Mouse (Mus musculus): Measurements from ENCODE around the gene Dusp12. TPM values are rescaled to one million over a fixed set of nuclear protein-coding genes. Genes with fewer than 3 reads are reported as not detected.
A peak's percentile ranks its signal among the peaks of the same experiment; 100 is the strongest.

The Dusp12 gene
- polyA plus RNA-seq, 1 experiment from 2014 or later = 44.0 TPM

GRCm38 (mm10) chr1:170844380-170844779 is 41.0 kb downstream of the Dusp12 start:
- H3K9me3 ChIP-seq (ENCODE audit: control insufficient read depth, low read length) = no peaks in the 10 kb centered on the region
- no peak overlapping the region for H3K9ac ChIP-seq (replicated peaks; ENCODE audit: low read length)
- H3K4me3 ChIP-seq (replicated peaks; ENCODE audit: low read depth, low read length) = no peak overlapping the region
- 50% methylated on average over 8 of the region's 8 CpGs for WGBS
- H3K27me3 ChIP-seq (ENCODE audit: control insufficient read depth, insufficient read depth, low read length) = no peaks in the 10 kb centered on the region
- H3K36me3 ChIP-seq (ENCODE audit: control insufficient read depth, insufficient read depth, low read length) = peaks cover 9% of the 10 kb centered on the region; the same call in 1 of the 2 replicates
- no peak for ATAC-seq (ENCODE audit: low FRiP score, low TSS enrichment)
- H3K27ac ChIP-seq (replicated peaks; ENCODE audit: low read depth, low read length) = no peak overlapping the region
- no peak overlapping the region for H3K4me2 ChIP-seq (ENCODE audit: low read length)
- H3K4me1 ChIP-seq (ENCODE audit: control insufficient read depth, insufficient read depth, low read length) = no peaks in the 10 kb centered on the region
- peak; percentile 64 for DNase-seq

DNA sequence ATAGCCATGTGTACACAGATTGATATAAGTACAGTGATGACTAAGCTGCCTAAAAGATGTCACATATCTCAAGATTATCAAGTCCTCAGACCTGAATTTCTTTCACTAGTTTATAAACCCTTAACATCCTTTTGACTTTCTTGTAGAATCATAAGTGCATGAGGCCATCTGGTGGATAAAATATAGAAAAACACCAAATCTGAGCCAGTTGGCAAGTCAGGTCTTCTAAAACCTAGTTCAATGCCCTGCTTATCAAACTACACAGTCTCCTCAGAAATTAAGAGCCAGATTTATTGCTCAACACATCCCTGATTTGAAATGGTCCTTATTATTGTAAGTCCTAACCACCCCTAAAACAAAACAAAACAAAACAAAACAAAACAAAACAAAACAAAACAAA is 45.7 kb downstream of the Dusp12 start:
- ATAC-seq (ENCODE audit: low FRiP score, low TSS enrichment) (no peak), DNase-seq (peak; percentile 81)
- Histone ChIP-seq H3K27ac (replicated peaks; ENCODE audit: low read depth, low read length) (no peak overlapping the region), H3K27me3 (ENCODE audit: control insufficient read depth, insufficient read depth, low read length) (no peaks in the 10 kb centered on the region), H3K9ac (replicated peaks; ENCODE audit: low read length) (no peak overlapping the region), H3K4me2 (ENCODE audit: low read length) (no peak overlapping the region), H3K9me3 (ENCODE audit: control insufficient read depth, low read length) (no peaks in the 10 kb centered on the region), H3K4me3 (replicated peaks; ENCODE audit: low read depth, low read length) (no peak overlapping the region), H3K4me1 (ENCODE audit: control insufficient read depth, insufficient read depth, low read length) (no peaks in the 10 kb centered on the region), H3K36me3 (ENCODE audit: control insufficient read depth, insufficient read depth, low read length) (peaks cover 9% of the 10 kb centered on the region; the same call in 1 of the 2 replicates)

DNA sequence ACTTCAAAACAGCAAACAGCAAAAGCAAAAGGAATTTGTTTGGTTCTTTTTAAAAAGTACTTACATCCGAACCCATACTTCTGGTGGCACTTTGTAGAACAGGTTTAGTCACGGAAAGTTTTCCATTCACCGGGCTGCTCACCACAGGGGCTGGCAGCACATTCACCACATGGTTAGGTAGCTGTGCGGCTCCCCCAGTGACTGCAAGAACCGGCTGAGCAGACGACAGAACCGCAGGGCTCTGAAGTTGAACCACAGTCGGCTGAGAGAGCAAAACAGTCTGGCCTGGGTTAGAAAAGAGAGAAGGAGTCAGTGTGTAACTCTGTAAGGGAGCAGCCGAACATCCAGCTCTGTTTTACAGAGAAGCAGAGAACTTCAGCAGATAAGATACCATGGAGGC is 50.6 kb downstream of the Dusp12 start:
- Histone ChIP-seq H3K9me3 (ENCODE audit: control insufficient read depth, low read length) (no peaks in the 10 kb centered on the region), H3K9ac (replicated peaks; ENCODE audit: low read length) (no peak overlapping the region), H3K4me3 (replicated peaks; ENCODE audit: low read depth, low read length) (no peak overlapping the region), H3K4me2 (ENCODE audit: low read length) (no peak overlapping the region), H3K36me3 (ENCODE audit: control insufficient read depth, insufficient read depth, low read length) (peaks cover 8% of the 10 kb centered on the region), H3K4me1 (ENCODE audit: control insufficient read depth, insufficient read depth, low read length) (no peaks in the 10 kb centered on the region), H3K27me3 (ENCODE audit: control insufficient read depth, insufficient read depth, low read length) (no peaks in the 10 kb centered on the region), H3K27ac (replicated peaks; ENCODE audit: low read depth, low read length) (no peak overlapping the region)
- DNase-seq = no peak
- WGBS = 76% methylated on average over 9 of the region's 9 CpGs
- ATAC-seq (ENCODE audit: low FRiP score, low TSS enrichment) = no peak

GRCm38 (mm10) chr1:170829781-170830180 is 55.6 kb downstream of the Dusp12 start:
- no peak overlapping the region for H3K27ac ChIP-seq (replicated peaks; ENCODE audit: low read depth, low read length)
- no peak for ATAC-seq (ENCODE audit: low FRiP score, low TSS enrichment)
- H3K4me2 ChIP-seq (ENCODE audit: low read length) = no peak overlapping the region
- H3K4me1 ChIP-seq (ENCODE audit: control insufficient read depth, insufficient read depth, low read length) = no peaks in the 10 kb centered on the region
- no peak overlapping the region for H3K4me3 ChIP-seq (replicated peaks; ENCODE audit: low read depth, low read length)
- WGBS = 97% methylated on average over 1 of the region's 1 CpGs
- peaks cover 7% of the 10 kb centered on the region for H3K36me3 ChIP-seq (ENCODE audit: control insufficient read depth, insufficient read depth, low read length)
- no peaks in the 10 kb centered on the region for H3K9me3 ChIP-seq (ENCODE audit: control insufficient read depth, low read length)
- DNase-seq = no peak
- H3K9ac ChIP-seq (replicated peaks; ENCODE audit: low read length) = no peak overlapping the region
- H3K27me3 ChIP-seq (ENCODE audit: control insufficient read depth, insufficient read depth, low read length) = no peaks in the 10 kb centered on the region

DNA sequence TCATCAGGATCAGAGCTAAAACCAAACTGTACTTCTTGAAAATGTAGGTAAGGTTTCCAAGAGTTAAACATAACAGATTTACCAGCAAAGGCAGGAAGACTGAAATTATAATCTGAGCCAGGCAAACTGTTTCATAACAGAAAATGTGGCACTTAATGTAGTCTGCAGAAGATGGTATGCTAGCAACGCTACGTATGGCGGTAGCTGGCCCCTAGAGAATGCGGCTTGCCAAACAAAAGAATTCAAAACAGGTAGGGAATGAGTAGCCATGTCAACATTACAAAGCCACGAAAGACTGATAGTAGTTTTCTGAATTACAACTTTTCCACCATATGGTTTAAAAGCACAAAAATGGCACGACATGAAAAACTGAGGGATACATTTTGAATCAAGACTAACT is 56.0 kb downstream of the Dusp12 start:
- H3K36me3 ChIP-seq (ENCODE audit: control insufficient read depth, insufficient read depth, low read length) = peaks cover 4% of the 10 kb centered on the region; the same call in 1 of the 2 replicates
- H3K27ac ChIP-seq (replicated peaks; ENCODE audit: low read depth, low read length) = no peak overlapping the region
- H3K4me2 ChIP-seq (ENCODE audit: low read length) = no peak overlapping the region
- H3K9ac ChIP-seq (replicated peaks; ENCODE audit: low read length) = no peak overlapping the region
- WGBS = 90% methylated on average over 6 of the region's 6 CpGs
- H3K4me1 ChIP-seq (ENCODE audit: control insufficient read depth, insufficient read depth, low read length) = no peaks in the 10 kb centered on the region
- no peak for ATAC-seq (ENCODE audit: low FRiP score, low TSS enrichment)
- no peak overlapping the region for H3K4me3 ChIP-seq (replicated peaks; ENCODE audit: low read depth, low read length)
- no peaks in the 10 kb centered on the region for H3K27me3 ChIP-seq (ENCODE audit: control insufficient read depth, insufficient read depth, low read length)
- no peak for DNase-seq
- no peaks in the 10 kb centered on the region for H3K9me3 ChIP-seq (ENCODE audit: control insufficient read depth, low read length)

Other genes starting within 250 kb of the Dusp12 start
- gene Olfml2b, start 241.0 kb downstream of the Dusp12 start, polyA plus RNA-seq (2014; fragmentation: Nextera tagmentation; extraction: Ambion mirVana) = 3.0 and 3.7 TPM in 2 replicates
- gene Atf6, start 17.8 kb downstream of the Dusp12 start, polyA plus RNA-seq (2014; fragmentation: Nextera tagmentation; extraction: Ambion mirVana) = 7.8 and 12.0 TPM in 2 replicates
- 0.90 and 0.95 TPM in 2 replicates for gene Gm26620, start 475 bp downstream of the Dusp12 start, polyA plus RNA-seq (2014; fragmentation: Nextera tagmentation; extraction: Ambion mirVana)
- 0.34 and 0.71 TPM in 2 replicates for gene Fcrlb, start 27.4 kb upstream of the Dusp12 start, polyA plus RNA-seq (2014; fragmentation: Nextera tagmentation; extraction: Ambion mirVana)
- gene Fcrla, start 42.0 kb upstream of the Dusp12 start, polyA plus RNA-seq (2014; fragmentation: Nextera tagmentation; extraction: Ambion mirVana) = not detected in 2 replicates
- gene Fcgr2b, start 91.0 kb upstream of the Dusp12 start, polyA plus RNA-seq (2014; fragmentation: Nextera tagmentation; extraction: Ambion mirVana) = 1.4 TPM in 1 of 2 replicates, not detected in the other
- gene Fcgr4, start 133.4 kb upstream of the Dusp12 start, polyA plus RNA-seq (2014; fragmentation: Nextera tagmentation; extraction: Ambion mirVana) = 1.5 TPM in 1 of 2 replicates, not detected in the other
- 2.5 and 8.3 TPM in 2 replicates for gene Fcgr3, start 179.4 kb upstream of the Dusp12 start, polyA plus RNA-seq (2014; fragmentation: Nextera tagmentation; extraction: Ambion mirVana)
- 2.7 and 4.2 TPM in 2 replicates for gene Cfap126, start 228.4 kb upstream of the Dusp12 start, polyA plus RNA-seq (2014; fragmentation: Nextera tagmentation; extraction: Ambion mirVana)

Measured in midbrain, embryonic 14.5 days (tissue).